ENCODE assay signal across 25 mouse cellular contexts in the genomic region with DNA sequence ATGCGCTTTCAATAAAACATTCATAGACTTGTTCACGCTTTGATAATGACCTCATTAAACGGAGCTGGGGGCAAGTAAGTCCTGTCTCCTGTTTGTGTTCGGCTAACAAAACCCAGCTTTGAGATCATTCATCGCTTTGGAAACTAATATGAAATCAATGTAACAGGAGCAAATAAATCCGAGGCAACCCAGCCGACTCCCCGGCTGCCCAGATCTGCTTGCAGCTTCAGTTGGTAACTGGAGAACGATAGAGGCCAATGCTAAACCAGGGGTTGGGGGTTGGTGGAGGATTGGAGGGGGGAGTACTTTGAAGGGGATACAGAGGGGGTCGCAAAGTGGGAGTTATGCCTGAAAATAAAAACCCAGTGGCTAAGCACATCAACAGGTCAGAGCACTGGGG. TPM values are rescaled to one million over a fixed set of nuclear protein-coding genes. Genes with fewer than 3 reads are reported as not detected.
DNase-seq lines count a peak whose midpoint lies in the region; ATAC-seq and TF ChIP-seq lines count a peak whose summit lies in the region.
"Had no signal": no experiment of that assay in that cellular context is flagged by ENCODE, and none has a peak within 500 bp of the region (broad histone marks: within the 10 kb centered on the region; RNA-seq: fewer than 3 reads in every experiment).

No protein-coding gene starts in this region.

- ATAC-seq in embryonic facial prominence, embryonic 11.5 days (replicated peaks; ENCODE audit: insufficient number of reproducible peaks, low FRiP score, low TSS enrichment, low read depth): no peak
- no peak for ATAC-seq in hindbrain, embryonic 14.5 days (ENCODE audit: low FRiP score)
- no peak for ATAC-seq in limb, embryonic 11.5 days (ENCODE audit: insufficient number of reproducible peaks, low FRiP score, low TSS enrichment, low read depth)
- ATAC-seq in liver, postnatal 0 days: no peak
- ATAC-seq: lung, postnatal 0 days had no signal

- peak; percentile 33 for DNase-seq in embryonic facial prominence, embryonic 11.5 days (ENCODE audit: low spot score)
- DNase-seq in embryonic facial prominence, embryonic 10.5 days (ENCODE audit: low spot score): no peak
- peak; percentile 43 for DNase-seq in hindbrain, embryonic 10.5 days (ENCODE audit: low spot score)
- no peak for DNase-seq in hindbrain, embryonic 14.5 days (ENCODE audit: low spot score)
- DNase-seq in brain, embryonic 14.5 days (ENCODE audit: low read depth): peak; percentile 56
- DNase-seq in limb, embryonic 11.5 days (ENCODE audit: low spot score): peak; percentile 42
- no peak for DNase-seq in B cell, adult 2 months
- DNase-seq in liver, postnatal 0 days: no peak
- DNase-seq: adrenal gland, postnatal 10 days; cerebellum, adult 9-10 months; kidney, adult 18-20 months; left cerebral cortex, postnatal 4 days; thymus, adult 2 months had no signal

- H3K4me3 ChIP-seq in embryonic facial prominence, embryonic 11.5 days (ENCODE audit: low read depth, low read length): no peak overlapping the region
- no peak overlapping the region for H3K4me3 ChIP-seq in embryonic facial prominence, embryonic 10.5 days
- no peak overlapping the region for H3K4me3 ChIP-seq in hindbrain, embryonic 10.5 days
- H3K4me3 ChIP-seq in hindbrain, embryonic 14.5 days (replicated peaks; ENCODE audit: low read length): no peak overlapping the region
- H3K4me3 ChIP-seq in limb, embryonic 11.5 days (ENCODE audit: low read depth, low read length): no peak overlapping the region
- H3K4me3 ChIP-seq in liver, postnatal 0 days (ENCODE audit: low read depth, low read length): no peak overlapping the region

- no peak for TF ChIP-seq POLR2A in brain, embryonic 14.5 days (IDR thresholded peaks at IDR 0.05; ENCODE audit: borderline replicate concordance, extremely low read depth, insufficient read depth, insufficient read length, poor library complexity, severe bottlenecking)

- H3K4me1 ChIP-seq in embryonic facial prominence, embryonic 11.5 days (ENCODE audit: control insufficient read depth, insufficient read depth, low read length): peaks cover 13% of the 10 kb centered on the region
- H3K4me1 ChIP-seq in embryonic facial prominence, embryonic 10.5 days: peaks cover 56% of the 10 kb centered on the region
- H3K4me1 ChIP-seq in hindbrain, embryonic 10.5 days (replicated peaks): peaks cover 75% of the 10 kb centered on the region
- H3K4me1 ChIP-seq in hindbrain, embryonic 14.5 days (replicated peaks; ENCODE audit: control insufficient read depth, insufficient read depth, low read length): peaks cover 13% of the 10 kb centered on the region
- peaks cover 26% of the 10 kb centered on the region for H3K4me1 ChIP-seq in limb, embryonic 11.5 days (ENCODE audit: control insufficient read depth, insufficient read depth, low read length)
- peaks cover 11% of the 10 kb centered on the region for H3K4me1 ChIP-seq in liver, postnatal 0 days (ENCODE audit: insufficient read depth)

- H3K4me2 ChIP-seq in embryonic facial prominence, embryonic 11.5 days (ENCODE audit: low read depth, low read length): no peak overlapping the region
- no peak overlapping the region for H3K4me2 ChIP-seq in hindbrain, embryonic 14.5 days (replicated peaks)
- no peak overlapping the region for H3K4me2 ChIP-seq in limb, embryonic 11.5 days (ENCODE audit: low read depth, severe bottlenecking)
- no peak overlapping the region for H3K4me2 ChIP-seq in liver, postnatal 0 days (ENCODE audit: low read depth, low read length)
- H3K4me2 ChIP-seq: heart, embryonic 11.5 days had no signal

- H3K9me3 ChIP-seq in embryonic facial prominence, embryonic 11.5 days (replicated peaks; ENCODE audit: control insufficient read depth, low read length): no peaks in the 10 kb centered on the region
- H3K9me3 ChIP-seq in embryonic facial prominence, embryonic 10.5 days: no peaks in the 10 kb centered on the region
- no peaks in the 10 kb centered on the region for H3K9me3 ChIP-seq in hindbrain, embryonic 10.5 days
- H3K9me3 ChIP-seq in hindbrain, embryonic 14.5 days (ENCODE audit: control insufficient read depth, low read length): no peaks in the 10 kb centered on the region
- H3K9me3 ChIP-seq in limb, embryonic 11.5 days (ENCODE audit: control insufficient read depth, low read length): no peaks in the 10 kb centered on the region
- no peaks in the 10 kb centered on the region for H3K9me3 ChIP-seq in liver, postnatal 0 days (ENCODE audit: low read length)

- H3K9ac ChIP-seq in embryonic facial prominence, embryonic 11.5 days (replicated peaks; ENCODE audit: low read length): no peak overlapping the region
- no peak overlapping the region for H3K9ac ChIP-seq in hindbrain, embryonic 14.5 days
- no peak overlapping the region for H3K9ac ChIP-seq in limb, embryonic 11.5 days (ENCODE audit: low read length)
- no peak overlapping the region for H3K9ac ChIP-seq in liver, postnatal 0 days (replicated peaks)

- WGBS in embryonic facial prominence, embryonic 11.5 days: 2% methylated on average over 10 of the region's 10 CpGs
- WGBS in embryonic facial prominence, embryonic 10.5 days: under 1% methylated on average over 10 of the region's 10 CpGs
- 1% methylated on average over 10 of the region's 10 CpGs for WGBS in hindbrain, embryonic 10.5 days
- 1% methylated on average over 10 of the region's 10 CpGs for WGBS in hindbrain, embryonic 14.5 days
- under 1% methylated on average over 10 of the region's 10 CpGs for WGBS in limb, embryonic 11.5 days
- 3% methylated on average over 10 of the region's 10 CpGs for whole genome bisulfite sequencing in liver, postnatal 0 days (ENCODE audit: insufficient replicate concordance)

- H3K27ac ChIP-seq in embryonic facial prominence, embryonic 11.5 days (replicated peaks; ENCODE audit: low read depth, low read length): no peak overlapping the region
- no peak overlapping the region for H3K27ac ChIP-seq in embryonic facial prominence, embryonic 10.5 days (replicated peaks)
- H3K27ac ChIP-seq in hindbrain, embryonic 10.5 days: no peak overlapping the region
- no peak overlapping the region for H3K27ac ChIP-seq in hindbrain, embryonic 14.5 days
- H3K27ac ChIP-seq in limb, embryonic 11.5 days (replicated peaks; ENCODE audit: low read depth, low read length): no peak overlapping the region
- H3K27ac ChIP-seq in liver, postnatal 0 days (ENCODE audit: low read depth): no peak overlapping the region
- H3K27ac ChIP-seq: kidney, postnatal 0 days; macrophage; stomach, postnatal 0 days had no signal

- TF ChIP-seq CTCF in brain, embryonic 14.5 days (IDR thresholded peaks at IDR 0.05; ENCODE audit: borderline replicate concordance, extremely low read depth, insufficient read depth, insufficient read length): no peak
- TF ChIP-seq CTCF in liver, postnatal 0 days (IDR thresholded peaks at IDR 0.05; ENCODE audit: low read depth): no peak

- peaks cover 82% of the 10 kb centered on the region for H3K27me3 ChIP-seq in embryonic facial prominence, embryonic 11.5 days (ENCODE audit: control insufficient read depth, insufficient read depth, low read length)
- peaks cover 100% of the 10 kb centered on the region for H3K27me3 ChIP-seq in embryonic facial prominence, embryonic 10.5 days (replicated peaks; ENCODE audit: low read depth, poor library complexity, severe bottlenecking)
- H3K27me3 ChIP-seq in hindbrain, embryonic 10.5 days (ENCODE audit: insufficient read depth, poor library complexity, severe bottlenecking): peaks cover 100% of the 10 kb centered on the region
- H3K27me3 ChIP-seq in hindbrain, embryonic 14.5 days (ENCODE audit: control insufficient read depth, insufficient read depth, low read length): peaks cover 99% of the 10 kb centered on the region
- H3K27me3 ChIP-seq in limb, embryonic 11.5 days (ENCODE audit: control insufficient read depth, insufficient read depth, low read length): peaks cover 94% of the 10 kb centered on the region
- H3K27me3 ChIP-seq in liver, postnatal 0 days (ENCODE audit: insufficient read depth, low read length): peaks cover 92% of the 10 kb centered on the region

- H3K36me3 ChIP-seq in embryonic facial prominence, embryonic 11.5 days (replicated peaks; ENCODE audit: control insufficient read depth, insufficient read depth, low read depth, low read length): no peaks in the 10 kb centered on the region
- no peaks in the 10 kb centered on the region for H3K36me3 ChIP-seq in embryonic facial prominence, embryonic 10.5 days (replicated peaks)
- H3K36me3 ChIP-seq in hindbrain, embryonic 10.5 days: no peaks in the 10 kb centered on the region
- no peaks in the 10 kb centered on the region for H3K36me3 ChIP-seq in hindbrain, embryonic 14.5 days (replicated peaks; ENCODE audit: control insufficient read depth, insufficient read depth)
- H3K36me3 ChIP-seq in limb, embryonic 11.5 days (ENCODE audit: control insufficient read depth, insufficient read depth, low read length): no peaks in the 10 kb centered on the region
- H3K36me3 ChIP-seq in liver, postnatal 0 days (replicated peaks; ENCODE audit: insufficient read depth, low read length): no peaks in the 10 kb centered on the region

- TF ChIP-seq EP300 in liver, postnatal 0 days (IDR thresholded peaks at IDR 0.05; ENCODE audit: low read depth): no peak

RNA-seq across cellular contexts. Expression of gene Gsx2, which starts 3.5 kb away (rescaled TPM):
- polyA plus RNA-seq in embryonic facial prominence, embryonic 11.5 days (2014; fragmentation: Nextera tagmentation; extraction: Ambion mirVana): 0.82 and 1.7 TPM in 2 replicates
- 0.84 and 1.3 TPM in 2 replicates for polyA plus RNA-seq in embryonic facial prominence, embryonic 10.5 days (2016; fragmentation: Nextera tagmentation; extraction: Ambion mirVana)
- polyA plus RNA-seq in hindbrain, embryonic 10.5 days (2016; fragmentation: Nextera tagmentation; extraction: Ambion mirVana): 0.67 and 5.9 TPM in 2 replicates
- 0.37 TPM in 1 of 2 replicates, not detected in the other for polyA plus RNA-seq in hindbrain, embryonic 14.5 days (2014; fragmentation: Nextera tagmentation; extraction: Ambion mirVana)
- polyA plus RNA-seq in brain, embryonic 14.5 days (2012; rRNA removed): 3.7 and 6.1 TPM in 2 replicates
- not detected in 2 replicates for polyA plus RNA-seq in limb, embryonic 11.5 days (2014; fragmentation: Nextera tagmentation; extraction: Ambion mirVana)
- polyA plus RNA-seq in liver, postnatal 0 days (2015; fragmentation: Nextera tagmentation; extraction: Ambion mirVana): not detected in 2 replicates
- polyA plus RNA-seq: embryonic facial prominence, embryonic 14.5 days; gonadal fat pad, adult 2 months; heart, embryonic 11.5 days; heart, postnatal 0 days; kidney, postnatal 0 days; large intestine, adult 2 months; liver, adult 2 months; liver, embryonic 16.5 days; lung, postnatal 0 days; macrophage; small intestine, adult 2 months; stomach, postnatal 0 days; thymus, adult 2 months had no signal

RNA-seq across cellular contexts. Expression of gene Chic2, which starts 27.4 kb away (rescaled TPM):
- polyA plus RNA-seq in embryonic facial prominence, embryonic 11.5 days (2014; fragmentation: Nextera tagmentation; extraction: Ambion mirVana): 45.3 and 51.2 TPM in 2 replicates
- 36.2 and 40.3 TPM in 2 replicates for polyA plus RNA-seq in embryonic facial prominence, embryonic 10.5 days (2016; fragmentation: Nextera tagmentation; extraction: Ambion mirVana)
- 33.3 and 38.7 TPM in 2 replicates for polyA plus RNA-seq in hindbrain, embryonic 10.5 days (2016; fragmentation: Nextera tagmentation; extraction: Ambion mirVana)
- 47.2 and 47.4 TPM in 2 replicates for polyA plus RNA-seq in hindbrain, embryonic 14.5 days (2014; fragmentation: Nextera tagmentation; extraction: Ambion mirVana)
- 27.9 and 31.6 TPM in 2 replicates for polyA plus RNA-seq in brain, embryonic 14.5 days (2012; rRNA removed)
- polyA plus RNA-seq in limb, embryonic 11.5 days (2014; fragmentation: Nextera tagmentation; extraction: Ambion mirVana): 45.8 and 46.1 TPM in 2 replicates
- polyA plus RNA-seq in liver, postnatal 0 days (2015; fragmentation: Nextera tagmentation; extraction: Ambion mirVana): 27.8 and 32.8 TPM in 2 replicates

Comparison
In these comparisons a context has a peak if more than half of its experiments do, and no peak if none do; other contexts are left out.
1. DNase-seq: peak in embryonic facial prominence, embryonic 11.5 days (single experiment), hindbrain, embryonic 10.5 days (single experiment), brain, embryonic 14.5 days (single experiment) and limb, embryonic 11.5 days (single experiment); none in embryonic facial prominence, embryonic 10.5 days (single experiment), hindbrain, embryonic 14.5 days (single experiment), B cell, adult 2 months (0 of 2) and liver, postnatal 0 days (single experiment).